Mouse (Mus musculus) frontal cortex, adult (tissue): ENCODE data around the gene Dck.
"Not testable (repeated sequence)": the region's sequence is repeated elsewhere in the genome, so short reads cannot be mapped to it uniquely, and the experiment has no call there.

Experiments used
- ATAC-seq: cut with Nextera tagmentation; 2 replicates; pipeline ENCODE4 v1.9.2; 2017; ENCODE audit warnings: mild to moderate bottlenecking, moderate library complexity, mixed read lengths; ENCODE audit not compliant: low TSS enrichment

Gene Dck

GRCm38 (mm10) chr5:88764987-88765481 lies at the start of gene Dck:
Dck (plus strand) TSS chr5:88764996.
- ATAC-seq: peak; percentile 95; the same call in 1 of the 2 replicates

GRCm38 (mm10) chr5:88716983-88717382 lies 47.8 kb upstream of the Dck start:
- ATAC-seq: no peak

GRCm38 (mm10) chr5:88720116-88721002 lies 44.4 kb upstream of the Dck start, which contains the start of gene Mob1b:
Mob1b (plus strand) TSS chr5:88720855.
- ATAC-seq: peak; percentile 83

- peak; percentile 31 for ATAC-seq
Observed at GRCm38 (mm10) chr5:88721003-88721475, 43.8 kb upstream of the Dck start.

- ATAC-seq: peak; percentile 60
Observed at GRCm38 (mm10) chr5:88721565-88722212, 43.1 kb upstream of the Dck start.

- no peak for ATAC-seq
Observed at GRCm38 (mm10) chr5:88722213-88722600, 42.6 kb upstream of the Dck start.

GRCm38 (mm10) chr5:88724030-88724429 lies 40.8 kb upstream of the Dck start:
- no peak for ATAC-seq

GRCm38 (mm10) chr5:88727593-88728144 lies 37.1 kb upstream of the Dck start:
- ATAC-seq: no peak

GRCm38 (mm10) chr5:88734786-88735185 lies 30.0 kb upstream of the Dck start:
- ATAC-seq: no peak

- not testable (repeated sequence) for ATAC-seq
Observed at GRCm38 (mm10) chr5:88741065-88741464, 23.7 kb upstream of the Dck start.

- no peak for ATAC-seq
Observed at GRCm38 (mm10) chr5:88747774-88748173, 17.0 kb upstream of the Dck start.

GRCm38 (mm10) chr5:88753199-88753598 lies 11.6 kb upstream of the Dck start:
- ATAC-seq: no peak

GRCm38 (mm10) chr5:88762611-88763010 lies 2.2 kb upstream of the Dck start:
- no peak for ATAC-seq

GRCm38 (mm10) chr5:88764430-88764986 lies 288 bp upstream of the Dck start:
- ATAC-seq: peak; percentile 53

- ATAC-seq: peak; percentile 18; the same call in 1 of the 2 replicates
Observed at GRCm38 (mm10) chr5:88765587-88765986, 791 bp downstream of the Dck start.

GRCm38 (mm10) chr5:88766121-88766520 lies 1.3 kb downstream of the Dck start:
- ATAC-seq: no peak

- no peak for ATAC-seq
Observed at GRCm38 (mm10) chr5:88766863-88767262, 2.1 kb downstream of the Dck start.

- no peak for ATAC-seq
Observed at GRCm38 (mm10) chr5:88768201-88768600, 3.4 kb downstream of the Dck start.

GRCm38 (mm10) chr5:88782072-88782765 lies 17.4 kb downstream of the Dck start:
- no peak for ATAC-seq

- ATAC-seq: peak; percentile 62
Observed at GRCm38 (mm10) chr5:88785059-88785458, 20.3 kb downstream of the Dck start.

- peak; percentile 91 for ATAC-seq
Observed at GRCm38 (mm10) chr5:88790675-88791074, 25.9 kb downstream of the Dck start.
